Mouse (Mus musculus) spleen, adult 10 weeks (tissue): ENCODE measurements around the gene Simc1. TPM values are rescaled to one million over a fixed set of nuclear protein-coding genes. Genes with fewer than 3 reads are reported as not detected.

ENCODE experiments used
- polyA plus RNA-seq: library from polyadenylated mRNA; stranded (reverse); fragments of 350-450 nt; fragmentation: Illumina TruSeq; extraction: RNeasy Lipid Tissue Mini Kit (QIAGEN cat#74804); gene quantifications from one replicate; pipeline ENCODE4 v1.2.3, GENCODE M21; 2015; ENCODE audit warnings: low replicate concordance; ENCODE audit not compliant: insufficient read depth

The Simc1 gene
- polyA plus RNA-seq: 15.6 TPM

DNA sequence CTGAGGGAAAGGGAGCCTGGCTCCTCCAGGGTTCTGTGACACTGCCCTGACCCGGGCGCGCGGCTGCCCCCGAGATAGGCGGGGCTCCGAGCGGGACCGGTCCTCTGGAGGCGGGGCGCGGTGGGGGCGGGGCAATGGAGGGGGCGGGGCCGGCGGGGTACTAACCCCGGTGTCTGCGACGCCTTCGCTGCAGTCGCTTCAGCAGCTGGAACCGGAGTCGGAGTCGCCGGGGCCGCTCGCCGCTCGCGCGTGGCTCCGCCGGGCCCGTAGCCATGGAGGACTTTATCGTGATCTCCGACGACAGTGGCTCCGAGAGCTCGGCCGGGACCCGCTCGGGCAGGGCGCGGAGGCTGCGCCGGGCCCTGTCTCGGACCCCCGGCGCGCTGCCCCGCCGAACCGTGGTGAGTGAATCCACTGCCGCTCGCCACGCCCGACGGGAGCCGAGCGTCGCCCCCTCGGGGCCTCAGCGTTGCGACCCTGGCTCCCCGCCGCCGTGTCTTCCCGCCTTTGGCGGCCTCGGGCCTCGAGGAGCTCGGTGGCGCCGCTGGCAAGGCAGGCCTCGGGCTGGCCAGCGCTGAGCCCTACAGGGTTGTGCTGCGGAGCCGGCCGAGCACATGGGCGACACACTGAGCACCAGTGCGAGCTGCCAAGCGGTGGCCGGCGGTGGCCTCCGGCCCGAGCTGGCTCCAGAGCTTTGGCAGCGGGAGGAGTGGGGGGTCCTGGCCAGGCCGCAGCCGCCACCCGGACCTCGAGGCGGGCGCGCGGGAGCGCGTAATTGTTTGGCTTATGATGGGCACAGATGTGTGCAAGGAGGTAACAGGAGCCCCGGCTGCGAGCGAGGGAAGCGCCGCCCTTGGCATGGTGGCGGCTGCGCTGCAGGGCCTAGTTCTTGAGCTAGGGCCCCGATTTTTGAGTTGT is at the start of gene Simc1:
Simc1 (plus strand) TSS at position 176 of the 918 bp plus-strand sequence.

DNA sequence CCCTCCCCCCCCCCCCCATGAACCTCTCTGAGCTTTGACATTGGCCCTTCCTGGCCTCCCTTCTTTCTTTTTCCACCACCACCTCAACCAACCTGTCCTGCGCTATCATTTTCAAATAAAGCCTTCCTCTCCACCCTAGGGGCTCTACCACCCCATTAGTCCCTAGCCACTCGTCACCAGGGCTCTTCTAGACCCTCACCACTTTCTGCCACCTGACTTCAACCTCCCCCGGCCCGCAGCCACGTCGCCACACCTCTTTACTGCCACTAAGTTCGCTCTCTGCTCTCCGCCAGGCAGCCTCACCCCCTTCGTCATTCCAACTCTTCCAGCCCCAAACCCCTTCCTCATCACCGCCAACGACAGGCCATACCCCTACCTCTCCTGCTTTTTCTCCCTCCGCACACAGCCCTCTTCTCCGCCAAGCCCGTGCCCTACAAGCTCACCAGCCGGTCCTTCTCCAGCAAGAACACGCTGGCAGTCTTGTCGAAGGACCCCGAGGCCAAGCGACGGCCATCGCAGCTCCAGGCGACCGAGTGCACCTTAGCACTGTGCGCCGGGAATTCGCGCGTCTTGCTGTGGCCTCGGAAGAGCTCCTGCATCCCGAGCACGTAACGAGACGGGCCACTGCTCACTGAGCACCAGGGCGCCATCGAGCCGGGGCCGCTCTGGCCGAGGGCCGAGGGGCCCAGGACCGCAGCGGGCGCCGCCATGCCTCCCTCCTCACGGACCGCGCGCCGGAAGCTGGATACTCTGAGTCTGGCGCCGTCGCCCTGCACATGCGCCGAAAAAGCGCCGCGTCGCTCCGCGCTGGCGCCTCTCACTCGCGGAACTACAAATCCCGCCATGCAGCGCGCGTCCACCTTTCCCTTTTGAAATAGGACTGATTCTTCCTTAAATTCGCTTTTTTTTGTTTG is 35.2 kb upstream of the Simc1 start, which contains the start of gene Thoc3:
Thoc3 (minus strand) TSS at position 752 of the 914 bp plus-strand sequence.

DNA sequence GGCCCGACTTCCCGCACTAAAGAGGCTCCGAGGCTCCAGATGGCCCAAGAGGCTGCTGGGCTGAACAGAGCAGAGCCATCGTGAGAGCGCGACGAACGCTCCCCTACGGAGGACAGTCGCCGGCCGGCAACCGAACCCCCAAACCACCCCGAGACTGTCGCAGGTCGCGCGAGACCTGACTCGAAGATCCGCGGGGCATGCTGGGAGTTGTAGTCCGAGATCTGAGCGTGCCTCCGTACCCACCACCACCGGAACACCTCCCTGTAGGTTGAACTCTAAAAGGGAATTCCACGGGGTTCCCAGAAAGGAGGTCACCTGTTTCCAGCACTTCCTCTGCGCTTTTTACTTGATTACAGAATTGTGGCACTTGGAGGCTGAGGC is 61.6 kb downstream of the Simc1 start, which contains the start of gene 4833439L19Rik:
4833439L19Rik (minus strand) TSS at position 235 of the 381 bp plus-strand sequence.

DNA sequence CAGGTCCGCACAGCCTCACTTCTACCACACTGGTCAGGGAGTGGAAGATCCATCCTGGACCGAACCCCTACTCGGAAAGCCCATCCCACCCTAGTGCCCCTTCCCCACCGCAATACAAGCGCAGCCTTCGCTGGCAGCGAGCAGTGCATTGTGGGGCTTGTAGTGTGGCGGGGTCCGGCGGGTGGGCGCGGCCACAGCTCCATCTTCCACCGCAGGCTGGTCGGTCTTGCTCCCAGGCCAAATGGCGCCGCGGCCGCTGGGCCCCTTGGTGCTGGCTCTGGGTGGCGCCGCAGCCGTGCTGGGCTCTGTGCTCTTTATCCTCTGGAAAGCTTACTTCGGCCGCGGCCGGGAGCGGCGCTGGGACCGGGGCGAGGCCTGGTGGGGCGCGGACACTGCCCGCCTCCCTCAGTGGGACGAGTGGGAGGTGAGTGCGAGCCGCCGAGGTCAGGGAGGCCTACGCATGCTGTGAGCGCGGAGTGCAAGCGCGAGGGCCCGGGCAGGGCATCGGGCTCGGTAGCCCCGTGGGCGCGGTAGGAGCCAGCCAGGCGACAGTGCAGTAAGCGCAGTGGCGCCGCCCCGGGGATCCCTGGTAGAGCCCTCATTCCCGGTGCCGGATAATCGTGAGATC is 71.4 kb downstream of the Simc1 start, which contains the start of gene Arl10:
Arl10 (plus strand) TSS at position 162 of the 628 bp plus-strand sequence.

DNA sequence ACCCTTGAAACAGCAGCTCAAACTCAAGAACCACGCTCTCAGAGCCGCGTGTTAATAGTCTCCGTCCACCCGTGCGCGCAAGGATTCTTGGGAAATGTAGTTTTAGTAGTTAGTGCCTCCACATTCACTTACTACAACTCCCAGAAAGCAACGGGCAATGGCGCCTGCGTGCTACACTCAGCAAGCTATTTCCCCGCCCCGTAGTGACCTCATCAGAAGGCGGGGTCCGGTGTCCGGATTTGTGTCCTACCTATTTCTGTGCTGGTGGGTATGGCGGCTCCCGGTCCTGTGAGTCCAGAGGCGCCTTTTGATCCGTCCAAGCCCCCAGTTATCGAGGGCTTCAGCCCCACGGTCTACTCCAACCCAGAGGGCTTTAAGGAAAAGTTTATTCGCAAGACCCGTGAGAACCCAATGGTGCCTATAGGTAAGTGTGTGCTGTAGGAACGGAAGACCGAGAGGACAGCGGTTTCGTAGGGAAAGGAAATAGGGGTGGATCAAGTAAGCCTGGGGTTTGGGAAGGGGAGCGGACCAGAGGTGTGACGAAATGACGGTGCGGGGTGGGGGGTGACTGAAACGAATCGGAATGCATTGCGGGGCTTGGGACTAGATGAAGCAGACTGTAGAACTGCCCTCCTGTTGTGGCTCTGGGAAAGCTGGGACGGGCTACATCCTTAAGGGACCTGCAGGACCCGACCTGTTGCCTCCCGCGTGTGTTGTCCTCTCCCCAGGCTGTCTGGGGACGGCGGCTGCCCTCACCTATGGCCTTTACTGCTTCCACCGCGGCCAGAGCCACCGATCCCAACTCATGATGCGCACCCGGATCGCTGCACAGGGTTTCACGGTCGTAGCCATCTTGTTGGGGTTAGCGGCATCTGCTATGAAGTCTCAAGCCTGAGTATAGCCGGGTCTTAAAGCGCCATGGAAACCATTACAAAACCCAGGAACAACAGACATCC is 86.7 kb downstream of the Simc1 start, which contains the start of the genes Nop16 and Higd2a:
Nop16 (minus strand) TSS at position 95 of the 956 bp plus-strand sequence.
Higd2a (plus strand) TSS at position 212 of the 956 bp plus-strand sequence.

Other genes starting within 250 kb of the Simc1 start
- gene Cplx2, start 132.4 kb upstream of the Simc1 start, polyA plus RNA-seq: 3.6 TPM
- gene Thoc3, start 34.9 kb upstream of the Simc1 start, polyA plus RNA-seq: 21.1 TPM
- 59.6 TPM for gene 4833439L19Rik, start 61.7 kb downstream of the Simc1 start, polyA plus RNA-seq
- gene Arl10, start 71.2 kb downstream of the Simc1 start, polyA plus RNA-seq: 21.0 TPM
- gene Nop16, start 86.3 kb downstream of the Simc1 start, polyA plus RNA-seq: 28.3 TPM
- 70.3 TPM for gene Higd2a, start 86.4 kb downstream of the Simc1 start, polyA plus RNA-seq
- gene Cltb, start 107.6 kb downstream of the Simc1 start, polyA plus RNA-seq: 12.0 TPM
- gene Faf2, start 118.0 kb downstream of the Simc1 start, polyA plus RNA-seq: 56.9 TPM
- gene Rnf44, start 190.1 kb downstream of the Simc1 start, polyA plus RNA-seq: 47.1 TPM
- gene Cdhr2, start 197.7 kb downstream of the Simc1 start, polyA plus RNA-seq: not detected
- not detected for gene Gprin1, start 246.1 kb downstream of the Simc1 start, polyA plus RNA-seq